Mouse (Mus musculus): ENCODE results near the gene Nt5dc3. TPM values are rescaled to one million over a fixed set of nuclear protein-coding genes. Genes with fewer than 3 reads are reported as not detected.

Nt5dc3 gene
- polyA plus RNA-seq, 1 experiment from 2014 or later = 1.6 TPM

- 60% methylated on average over 7 of the region's 7 CpGs for WGBS
- Histone ChIP-seq H3K27me3 (ENCODE audit: insufficient read depth, poor library complexity, severe bottlenecking) (no peaks in the 10 kb centered on the region), H3K4me3 (no peak overlapping the region), H3K27ac (no peak overlapping the region; the same call in 1 of the 2 replicates), H3K9me3 (no peaks in the 10 kb centered on the region), H3K36me3 (no peaks in the 10 kb centered on the region), H3K4me1 (peaks cover 14% of the 10 kb centered on the region)
- no peak for DNase-seq (ENCODE audit: low spot score)
Observed at GRCm38 (mm10) chr10:86872121-86872520, 93.3 kb downstream of the Nt5dc3 start.

- Histone ChIP-seq H3K9me3 (no peaks in the 10 kb centered on the region), H3K4me1 (peaks cover 14% of the 10 kb centered on the region), H3K4me3 (no peak overlapping the region), H3K36me3 (no peaks in the 10 kb centered on the region), H3K27me3 (ENCODE audit: insufficient read depth, poor library complexity, severe bottlenecking) (no peaks in the 10 kb centered on the region), H3K27ac (no peak overlapping the region; the same call in 1 of the 2 replicates)
- DNase-seq (ENCODE audit: low spot score) = no peak
- 62% methylated on average over 5 of the region's 5 CpGs for WGBS
Observed at GRCm38 (mm10) chr10:86872591-86872990, 93.8 kb downstream of the Nt5dc3 start.

- H3K27ac ChIP-seq = no peak overlapping the region
- H3K36me3 ChIP-seq = no peaks in the 10 kb centered on the region
- no peaks in the 10 kb centered on the region for H3K4me1 ChIP-seq
- no peak for DNase-seq (ENCODE audit: low spot score)
- no peaks in the 10 kb centered on the region for H3K27me3 ChIP-seq (ENCODE audit: insufficient read depth, poor library complexity, severe bottlenecking)
- no peak overlapping the region for H3K4me3 ChIP-seq
- no peaks in the 10 kb centered on the region for H3K9me3 ChIP-seq
- 82% methylated on average over 7 of the region's 7 CpGs for WGBS
Observed at GRCm38 (mm10) chr10:86878721-86879120, 99.9 kb downstream of the Nt5dc3 start.

- H3K9me3 ChIP-seq = no peaks in the 10 kb centered on the region
- no peaks in the 10 kb centered on the region for H3K27me3 ChIP-seq (ENCODE audit: insufficient read depth, poor library complexity, severe bottlenecking)
- H3K4me3 ChIP-seq = no peak overlapping the region
- no peaks in the 10 kb centered on the region for H3K4me1 ChIP-seq
- WGBS = 49% methylated on average over 4 of the region's 5 CpGs
- no peak overlapping the region for H3K27ac ChIP-seq
- H3K36me3 ChIP-seq = no peaks in the 10 kb centered on the region
- no peak for DNase-seq (ENCODE audit: low spot score)
Observed at GRCm38 (mm10) chr10:86880071-86880806, 101.4 kb downstream of the Nt5dc3 start.

- no peaks in the 10 kb centered on the region for H3K27me3 ChIP-seq (ENCODE audit: insufficient read depth, poor library complexity, severe bottlenecking)
- H3K9me3 ChIP-seq = no peaks in the 10 kb centered on the region
- H3K27ac ChIP-seq = no peak overlapping the region
- no peak for DNase-seq (ENCODE audit: low spot score)
- H3K4me3 ChIP-seq = no peak overlapping the region
- H3K4me1 ChIP-seq = no peaks in the 10 kb centered on the region
- H3K36me3 ChIP-seq = no peaks in the 10 kb centered on the region
Observed at GRCm38 (mm10) chr10:86881448-86881847, 102.6 kb downstream of the Nt5dc3 start.

- WGBS = 93% methylated on average over 1 of the region's 1 CpGs
- Histone ChIP-seq H3K4me3 (no peak overlapping the region), H3K9me3 (no peaks in the 10 kb centered on the region), H3K4me1 (no peaks in the 10 kb centered on the region), H3K27ac (no peak overlapping the region), H3K27me3 (ENCODE audit: insufficient read depth, poor library complexity, severe bottlenecking) (no peaks in the 10 kb centered on the region), H3K36me3 (no peaks in the 10 kb centered on the region)
- no peak for DNase-seq (ENCODE audit: low spot score)
Observed at GRCm38 (mm10) chr10:86886434-86886833, 107.6 kb downstream of the Nt5dc3 start.

Other genes starting within 250 kb of the Nt5dc3 start
- 624 and 799 TPM in 2 replicates for gene Hsp90b1, start 73.5 kb upstream of the Nt5dc3 start, polyA plus RNA-seq (2016; fragmentation: Nextera tagmentation; extraction: Ambion mirVana)
- gene Ttc41, start 73.2 kb upstream of the Nt5dc3 start, polyA plus RNA-seq (2016; fragmentation: Nextera tagmentation; extraction: Ambion mirVana) = 2.2 and 2.7 TPM in 2 replicates
- gene Gm49358, start 15.0 kb upstream of the Nt5dc3 start, polyA plus RNA-seq (2016; fragmentation: Nextera tagmentation; extraction: Ambion mirVana) = not detected in 2 replicates
- 0.71 and 4.0 TPM in 2 replicates for gene Stab2, start 229.0 kb downstream of the Nt5dc3 start, polyA plus RNA-seq (2016; fragmentation: Nextera tagmentation; extraction: Ambion mirVana)